Mouse (Mus musculus): ENCODE results near the gene 2310061N02Rik. TPM values are rescaled to one million over a fixed set of nuclear protein-coding genes. Genes with fewer than 3 reads are reported as not detected.
"Not testable (repeated sequence)": the region's sequence is repeated elsewhere in the genome, so short reads cannot be mapped to it uniquely, and the experiment has no call there.

Gene 2310061N02Rik
- not detected for total RNA-seq (2021)
- long read RNA-seq, experiment 1: 0 reads
- long read RNA-seq, experiment 2: 0 reads

GRCm38 (mm10) chr16:88707496-88708012 lies at the start of gene 2310061N02Rik:
TSS of gene 2310061N02Rik (minus strand) at chr16:88707962.
- DNase-seq (ENCODE audit: low spot score in 2 of 2): no peak

DNA sequence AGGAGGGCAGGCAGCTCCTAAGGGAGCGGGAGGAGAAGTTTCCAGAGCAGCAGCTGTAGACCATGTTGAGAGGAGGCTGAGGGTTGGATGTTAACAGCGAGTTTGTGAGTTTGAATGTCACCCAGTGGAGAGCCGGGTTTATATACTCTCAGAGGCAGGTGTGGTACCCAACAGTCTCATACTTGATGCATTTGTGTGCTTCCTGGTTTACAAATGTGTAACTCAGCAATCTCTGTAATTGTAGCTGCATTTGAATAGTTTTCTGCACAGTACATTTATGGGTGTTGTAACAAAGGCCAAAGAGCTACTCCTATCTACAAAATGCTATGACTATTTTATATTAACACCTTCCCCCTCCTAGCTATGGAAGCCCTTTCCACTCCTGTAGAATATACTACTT lies 43.8 kb upstream of the 2310061N02Rik start, which contains the start of gene Krtap13:
Gene Krtap13 (minus strand): TSS at position 101 of the 400 bp plus-strand sequence.
- DNase-seq (ENCODE audit: low spot score in 2 of 2): not testable (repeated sequence)

DNA sequence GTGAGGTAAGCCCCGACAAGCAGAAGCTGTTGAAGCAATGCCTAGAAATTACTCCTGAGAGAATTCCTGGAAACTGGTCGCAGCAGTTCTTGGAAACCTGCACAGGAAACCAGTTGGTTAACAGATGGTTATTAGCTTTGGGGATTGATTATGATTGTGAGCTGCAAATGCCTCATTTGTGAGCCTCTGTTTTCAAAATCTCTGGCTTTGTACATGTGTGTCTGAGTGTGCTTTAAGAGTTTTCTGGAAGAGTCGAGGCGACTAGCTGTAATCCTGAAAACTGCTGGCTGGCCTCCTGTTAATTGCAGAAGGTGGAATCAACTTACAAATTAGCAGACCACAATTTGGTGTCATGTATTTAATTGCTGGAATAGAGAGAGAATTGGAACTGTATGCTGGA lies 40.2 kb upstream of the 2310061N02Rik start:
- DNase-seq (ENCODE audit: low spot score in 2 of 2): no peak

DNA sequence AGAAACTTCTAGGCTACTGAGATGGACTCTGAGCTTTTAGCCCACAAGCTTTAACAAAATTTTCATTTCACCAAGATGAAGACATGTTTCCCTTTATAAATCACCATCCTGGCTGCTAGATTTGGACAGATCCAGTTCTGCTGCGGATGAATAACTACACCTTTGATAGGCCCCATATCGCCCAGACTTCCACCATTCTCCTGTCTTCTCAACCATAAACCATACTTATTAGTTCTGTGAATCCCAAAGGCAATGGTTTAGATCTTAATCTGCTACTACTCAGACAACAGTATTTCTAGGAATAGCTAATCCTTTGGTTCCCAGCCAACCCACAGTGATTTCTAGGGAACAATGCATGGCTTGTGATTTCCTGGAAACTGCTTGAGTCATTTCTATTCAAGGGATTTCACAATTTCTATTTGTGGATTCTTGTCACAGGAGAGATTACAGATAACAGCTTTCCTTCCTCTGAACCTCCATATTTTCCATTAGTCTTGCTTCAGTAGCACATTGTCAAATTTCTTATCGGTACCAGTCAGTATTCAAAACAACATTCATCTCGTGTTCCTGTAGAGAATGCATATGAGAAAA lies 37.1 kb upstream of the 2310061N02Rik start:
- no peak for DNase-seq (ENCODE audit: low spot score in 2 of 2)

DNA sequence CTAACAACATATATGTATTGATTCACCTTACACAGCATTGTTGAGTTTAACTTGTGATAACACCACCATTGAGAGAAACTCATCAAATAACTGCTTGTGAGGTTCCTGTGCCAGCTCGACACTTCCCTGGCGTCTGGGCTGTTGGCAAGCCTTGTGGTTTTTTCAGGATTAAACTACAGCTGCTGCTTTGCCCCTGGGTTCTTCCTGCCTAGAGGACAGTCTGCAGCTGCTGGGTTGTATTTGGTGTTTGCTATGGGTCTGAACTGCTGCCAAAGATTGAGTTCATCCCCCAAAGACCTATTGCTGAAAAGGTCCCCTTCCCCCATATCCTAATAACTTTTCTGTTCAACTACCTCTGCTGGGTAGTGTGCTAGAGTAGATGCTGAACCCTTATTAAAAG lies 27.6 kb upstream of the 2310061N02Rik start:
- DNase-seq (ENCODE audit: low spot score in 2 of 2): no peak

DNA sequence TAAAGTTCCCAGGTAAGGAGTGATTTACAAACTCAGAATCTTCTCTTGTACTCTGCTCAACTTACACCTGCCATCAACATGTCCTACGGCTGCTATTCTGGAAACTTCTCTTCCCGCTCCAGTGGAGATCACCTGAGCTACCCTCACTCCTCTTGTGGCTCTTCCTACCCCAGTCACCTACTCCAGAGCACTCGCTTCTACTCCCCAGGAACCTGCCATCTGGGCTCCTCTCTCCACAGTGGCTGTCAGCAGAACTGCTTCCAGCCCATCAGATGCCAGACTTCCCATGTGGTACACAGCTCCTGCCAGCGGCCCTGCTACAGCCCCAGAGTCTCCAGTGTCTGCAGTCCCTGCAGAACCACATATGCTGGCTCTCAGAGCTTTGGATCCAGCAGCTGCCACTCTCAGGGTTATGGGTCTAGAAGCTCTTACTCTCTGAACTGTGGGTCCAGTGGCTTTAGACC lies 21.1 kb upstream of the 2310061N02Rik start, which contains the start of gene Krtap13-1:
Gene Krtap13-1 (plus strand): TSS at position 51 of the 464 bp plus-strand sequence.
- no peak for DNase-seq (ENCODE audit: low spot score in 2 of 2)

GRCm38 (mm10) chr16:88720031-88720430 lies 12.3 kb upstream of the 2310061N02Rik start:
- no peak for DNase-seq (ENCODE audit: low spot score in 2 of 2)

DNA sequence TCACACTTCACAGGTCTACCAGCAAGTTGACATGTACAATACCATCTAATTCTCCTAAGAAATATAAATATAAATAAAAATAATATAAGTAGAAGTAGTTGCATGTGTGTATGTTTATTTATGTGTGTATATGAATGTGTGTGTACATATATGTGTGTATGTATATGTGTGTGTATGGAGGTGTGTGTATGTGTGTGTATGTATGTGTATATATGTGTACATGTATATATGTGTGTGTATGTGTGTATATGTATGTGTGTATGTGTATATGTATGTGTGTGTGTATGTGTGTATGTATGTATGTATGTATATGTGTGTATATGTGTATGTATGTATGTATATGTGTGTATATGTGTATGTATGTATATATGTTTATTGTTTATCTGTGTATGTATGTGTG lies 8.8 kb upstream of the 2310061N02Rik start:
- no peak for DNase-seq (ENCODE audit: low spot score in 2 of 2)

GRCm38 (mm10) chr16:88711245-88711644 lies 3.5 kb upstream of the 2310061N02Rik start:
- no peak for DNase-seq (ENCODE audit: low spot score in 2 of 2)

GRCm38 (mm10) chr16:88710757-88711156 lies 3.0 kb upstream of the 2310061N02Rik start:
- no peak for DNase-seq (ENCODE audit: low spot score in 2 of 2)

DNA sequence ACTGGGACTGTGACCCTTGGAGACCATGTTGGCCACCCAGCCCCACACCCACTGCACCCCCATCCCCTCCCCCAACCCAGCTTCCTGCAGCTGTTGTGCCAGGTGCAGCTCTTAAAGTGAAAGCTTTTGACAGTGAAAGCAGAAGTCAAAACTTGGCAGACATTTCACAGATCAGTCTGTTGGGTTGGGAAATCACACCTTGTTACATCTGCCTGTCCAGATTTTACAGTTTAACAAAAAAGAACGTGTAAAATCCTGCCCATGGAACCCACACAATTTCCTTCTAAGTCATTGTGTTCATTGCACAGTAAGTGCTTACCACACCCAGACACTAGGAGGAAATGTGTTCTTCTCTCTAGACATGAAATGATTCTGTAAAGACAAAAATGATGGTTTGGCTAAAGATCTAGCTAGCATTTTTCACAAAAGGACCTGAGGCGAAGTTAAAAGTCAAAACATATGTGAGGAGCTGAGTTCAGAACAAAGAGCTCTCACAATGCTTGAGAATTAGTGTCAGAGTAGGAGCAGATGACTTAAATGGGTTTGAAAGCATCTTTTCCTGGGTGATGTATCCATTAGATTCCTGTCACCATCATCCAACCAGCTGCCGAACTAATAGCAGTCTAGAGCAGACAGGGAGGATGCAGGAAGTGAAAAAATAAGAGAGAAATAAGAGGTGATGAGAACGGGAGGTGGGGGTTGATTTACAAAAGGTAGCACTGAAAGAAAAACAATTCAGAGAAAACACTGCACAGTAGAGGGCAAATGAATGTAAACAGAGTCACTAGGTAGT lies 6.5 kb downstream of the 2310061N02Rik start:
- no peak for DNase-seq (ENCODE audit: low spot score in 2 of 2)

- no peak for DNase-seq (ENCODE audit: low spot score in 2 of 2)
These were observed 11.5 kb downstream of the 2310061N02Rik start for GRCm38 (mm10) chr16:88696256-88696655.

GRCm38 (mm10) chr16:88681282-88681681 lies 26.5 kb downstream of the 2310061N02Rik start:
- DNase-seq (ENCODE audit: low spot score in 2 of 2): no peak

- no peak for DNase-seq (ENCODE audit: low spot score in 2 of 2)
These were observed 28.7 kb downstream of the 2310061N02Rik start for GRCm38 (mm10) chr16:88679099-88679498.

DNA sequence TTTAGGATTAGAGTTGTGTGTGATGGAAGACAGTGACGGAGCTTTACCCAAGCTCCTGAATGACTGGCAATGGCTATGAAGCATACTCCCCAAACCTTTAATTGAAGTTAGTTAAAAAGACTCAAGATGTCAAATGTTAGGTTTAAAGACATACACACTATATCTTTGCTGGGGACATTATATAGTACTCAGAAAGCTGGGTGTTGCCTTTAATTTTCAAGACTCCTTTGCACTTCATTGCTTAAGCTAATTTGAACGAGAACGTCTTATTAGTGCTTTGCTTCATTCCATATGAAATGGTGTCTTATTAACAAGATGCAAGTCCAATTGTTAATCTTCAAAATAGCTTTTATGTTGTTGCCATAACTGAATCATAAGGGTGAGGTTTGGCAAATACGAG lies 36.2 kb downstream of the 2310061N02Rik start, which contains the start of gene Krtap27-1:
Gene Krtap27-1 (minus strand): TSS at position 101 of the 400 bp plus-strand sequence.
- no peak for DNase-seq (ENCODE audit: low spot score in 2 of 2)

GRCm38 (mm10) chr16:88657426-88657825 lies 50.3 kb downstream of the 2310061N02Rik start:
- DNase-seq (ENCODE audit: low spot score in 2 of 2): no peak

Other genes starting within 250 kb of the 2310061N02Rik start
- gene Cldn17, start 201.0 kb downstream of the 2310061N02Rik start, total RNA-seq (2021): not detected
- gene Cldn8, start 144.8 kb downstream of the 2310061N02Rik start, total RNA-seq (2021): 10 to 100 TPM in 1 of 2 experiments, under 1 TPM in 1; 0.25 to 12.7 TPM
- gene Krtap24-1, start 95.7 kb downstream of the 2310061N02Rik start, total RNA-seq (2021): not detected
- not detected for gene 2310079G19Rik, start 80.3 kb downstream of the 2310061N02Rik start, total RNA-seq (2021)
- not detected for gene Krtap26-1, start 60.2 kb downstream of the 2310061N02Rik start, total RNA-seq (2021)
- not detected for gene Krtap27-1, start 36.3 kb downstream of the 2310061N02Rik start, total RNA-seq (2021)
- not detected for gene Krtap13-1, start 20.9 kb upstream of the 2310061N02Rik start, total RNA-seq (2021)
- not detected for gene Krtap13, start 43.7 kb upstream of the 2310061N02Rik start, total RNA-seq (2021)
- not detected for gene 2310034C09Rik, start 50.9 kb upstream of the 2310061N02Rik start, total RNA-seq (2021)
- not detected for gene 2310057N15Rik, start 66.2 kb upstream of the 2310061N02Rik start, total RNA-seq (2021)
- not detected for gene Gm5965, start 69.9 kb upstream of the 2310061N02Rik start, total RNA-seq (2021)
- not detected for gene Gm20741, start 104.3 kb upstream of the 2310061N02Rik start, total RNA-seq (2021)
- not detected for gene Krtap15, start 112.3 kb upstream of the 2310061N02Rik start, total RNA-seq (2021)
- gene Krtap14, start 118.2 kb upstream of the 2310061N02Rik start, total RNA-seq (2021): not detected
- not detected for gene Krtap19-1, start 161.4 kb upstream of the 2310061N02Rik start, total RNA-seq (2021)
- not detected for gene Krtap19-2, start 166.3 kb upstream of the 2310061N02Rik start, total RNA-seq (2021)
- not detected for gene Krtap19-3, start 170.1 kb upstream of the 2310061N02Rik start, total RNA-seq (2021)
- not detected for gene Krtap19-4, start 177.1 kb upstream of the 2310061N02Rik start, total RNA-seq (2021)
- gene Krtap19-5, start 188.5 kb upstream of the 2310061N02Rik start, total RNA-seq (2021): not detected
- not detected for gene Krtap19-9b, start 224.3 kb upstream of the 2310061N02Rik start, total RNA-seq (2021)